Mouse (Mus musculus): ENCODE measurements around the gene H2afy2. TPM values are rescaled to one million over a fixed set of nuclear protein-coding genes. Genes with fewer than 3 reads are reported as not detected.

H2afy2 gene
- total RNA-seq, 4 experiments from 2014 or later, result 18.9 to 24.8 (median 19.9) TPM

- DNase-seq (ENCODE audit: low spot score in 2 of 2), result no peak
Measured at GRCm38 (mm10) chr10:61730171-61730570, 53.8 kb downstream of the H2afy2 start.

- DNase-seq (ENCODE audit: low spot score in 2 of 2), result no peak
Measured at GRCm38 (mm10) chr10:61729181-61729580, 54.8 kb downstream of the H2afy2 start.

- DNase-seq (ENCODE audit: low spot score in 2 of 2), result no peak
Measured at GRCm38 (mm10) chr10:61723271-61723670, 60.7 kb downstream of the H2afy2 start.

GRCm38 (mm10) chr10:61722215-61722614 is 61.7 kb downstream of the H2afy2 start:
- no peak for DNase-seq (ENCODE audit: low spot score in 2 of 2)

GRCm38 (mm10) chr10:61720331-61720730 is 63.6 kb downstream of the H2afy2 start:
- DNase-seq (ENCODE audit: low spot score in 2 of 2), result no peak

- no peak for DNase-seq (ENCODE audit: low spot score in 2 of 2)
Measured at GRCm38 (mm10) chr10:61717406-61718296, 66.3 kb downstream of the H2afy2 start.

- DNase-seq (ENCODE audit: low spot score in 2 of 2), result no peak
Measured at GRCm38 (mm10) chr10:61715996-61716864, 67.7 kb downstream of the H2afy2 start.

GRCm38 (mm10) chr10:61715462-61715837 is 68.5 kb downstream of the H2afy2 start:
- DNase-seq (ENCODE audit: low spot score in 2 of 2), result no peak

GRCm38 (mm10) chr10:61714771-61715461 is 69.0 kb downstream of the H2afy2 start, which contains the start of gene Aifm2:
Aifm2 (plus strand) TSS chr10:61715263.
- no peak for DNase-seq (ENCODE audit: low spot score in 2 of 2)

- DNase-seq (ENCODE audit: low spot score in 2 of 2), result no peak
Measured at GRCm38 (mm10) chr10:61714146-61714545, 69.8 kb downstream of the H2afy2 start.

GRCm38 (mm10) chr10:61713601-61714000 is 70.3 kb downstream of the H2afy2 start:
- DNase-seq (ENCODE audit: low spot score in 2 of 2), result no peak

- DNase-seq (ENCODE audit: low spot score in 2 of 2), result no peak
Measured at GRCm38 (mm10) chr10:61706412-61707375, 77.3 kb downstream of the H2afy2 start.

GRCm38 (mm10) chr10:61704663-61705062 is 79.3 kb downstream of the H2afy2 start:
- DNase-seq (ENCODE audit: low spot score in 2 of 2), result no peak

GRCm38 (mm10) chr10:61697028-61697427 is 86.9 kb downstream of the H2afy2 start:
- DNase-seq (ENCODE audit: low spot score in 2 of 2), result no peak

GRCm38 (mm10) chr10:61696560-61696823 is 87.5 kb downstream of the H2afy2 start:
- no peak for DNase-seq (ENCODE audit: low spot score in 2 of 2)

- no peak for DNase-seq (ENCODE audit: low spot score in 2 of 2)
Measured at GRCm38 (mm10) chr10:61695703-61696559, 88.0 kb downstream of the H2afy2 start.

- DNase-seq (ENCODE audit: low spot score in 2 of 2), result peak; percentile 91 to 97
Measured at GRCm38 (mm10) chr10:61694870-61695670, 88.9 kb downstream of the H2afy2 start, which contains the start of gene Tysnd1. Tysnd1 (plus strand) TSS chr10:61695514.

- DNase-seq (ENCODE audit: low spot score in 2 of 2), result no peak
Measured at GRCm38 (mm10) chr10:61693563-61693962, 90.4 kb downstream of the H2afy2 start.

- DNase-seq (ENCODE audit: low spot score in 2 of 2), result no peak
Measured at GRCm38 (mm10) chr10:61689405-61689804, 94.5 kb downstream of the H2afy2 start.

Measured in left cerebral cortex, adult 8-10 months (tissue).